Mouse (Mus musculus): ENCODE measurements around the gene Cd300lg. TPM values are rescaled to one million over a fixed set of nuclear protein-coding genes. Genes with fewer than 3 reads are reported as not detected.

The Cd300lg gene
- total RNA-seq, 2 experiments from 2014 or later: 1.1 to 1.3 TPM

DNA sequence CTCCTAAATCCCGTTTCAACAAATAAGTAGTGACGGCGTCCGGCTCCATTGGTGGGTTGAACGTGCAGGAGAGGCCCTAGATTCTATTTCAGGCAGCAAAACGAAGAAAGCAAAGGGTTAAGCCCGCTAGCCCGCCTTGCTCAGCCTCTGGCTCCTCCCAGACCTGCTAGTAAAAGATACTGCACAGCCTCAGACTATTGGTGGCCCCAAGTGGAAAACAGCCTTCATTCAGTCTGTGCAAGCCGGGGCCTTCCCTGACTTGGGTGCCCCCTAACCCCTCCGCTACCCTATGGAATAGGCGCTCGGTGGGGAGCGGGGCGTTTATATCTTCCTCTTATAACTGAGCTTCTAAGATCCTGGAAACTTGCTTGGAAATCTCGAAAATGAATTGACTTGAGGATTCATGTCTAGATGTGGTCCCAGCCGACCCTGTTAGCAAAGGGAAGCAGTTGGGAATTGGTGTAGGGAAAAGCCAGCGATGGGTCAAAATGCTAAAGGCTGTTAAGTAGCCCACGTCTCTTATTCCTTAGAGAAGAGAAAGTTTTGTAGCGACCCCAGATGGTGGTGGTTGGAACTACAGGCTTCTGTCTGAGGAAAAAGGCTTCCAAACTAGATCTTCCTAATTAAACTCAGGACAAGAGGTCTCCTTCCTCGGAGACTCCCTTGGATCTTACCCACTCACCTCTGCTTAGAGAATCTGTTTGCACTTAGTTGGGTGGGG is 47.9 kb downstream of the Cd300lg start:
- ATAC-seq (replicated peaks; ENCODE audit: poor library complexity): peak; percentile 77

DNA sequence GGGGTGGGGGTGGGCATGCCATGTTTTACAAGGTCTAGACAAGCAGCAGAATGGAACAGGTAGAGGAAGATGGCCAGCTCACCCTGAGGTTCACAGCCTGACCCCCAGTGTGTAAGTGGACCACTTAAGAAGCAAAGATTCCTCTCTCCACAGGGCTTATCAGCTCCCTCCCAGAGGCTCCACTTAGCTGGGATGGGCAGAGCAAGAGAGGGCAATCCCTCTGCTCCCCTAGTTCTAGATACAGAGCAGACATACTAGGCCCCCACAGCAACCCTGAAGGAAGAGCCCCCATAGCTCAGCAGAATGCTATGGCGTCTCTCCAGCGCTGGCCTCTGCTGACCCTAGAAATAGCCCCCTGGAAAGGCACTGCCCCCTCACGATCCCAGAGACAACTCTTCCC is 54.4 kb downstream of the Cd300lg start:
- no peak for ATAC-seq (replicated peaks; ENCODE audit: poor library complexity)

DNA sequence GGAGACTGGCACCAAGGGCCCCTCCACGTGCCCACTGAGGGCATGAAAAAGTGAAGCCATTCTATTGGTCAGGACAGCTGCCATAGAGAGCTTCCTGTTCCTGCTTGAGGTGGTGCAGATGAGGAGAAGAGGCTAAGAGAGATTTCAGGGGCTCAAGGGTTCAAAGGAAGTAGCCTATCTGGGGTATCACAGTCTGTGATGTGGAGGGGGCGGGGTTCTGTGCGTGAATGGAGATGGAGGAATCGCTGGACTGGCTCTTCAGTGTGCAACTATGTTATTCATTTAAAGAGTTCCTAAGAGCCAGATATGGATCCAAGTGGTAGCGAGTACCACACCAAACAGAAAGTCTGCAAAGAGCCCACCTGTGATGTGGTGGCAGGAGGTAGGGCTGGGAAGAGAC is 55.1 kb downstream of the Cd300lg start:
- no peak for ATAC-seq (replicated peaks; ENCODE audit: poor library complexity)

DNA sequence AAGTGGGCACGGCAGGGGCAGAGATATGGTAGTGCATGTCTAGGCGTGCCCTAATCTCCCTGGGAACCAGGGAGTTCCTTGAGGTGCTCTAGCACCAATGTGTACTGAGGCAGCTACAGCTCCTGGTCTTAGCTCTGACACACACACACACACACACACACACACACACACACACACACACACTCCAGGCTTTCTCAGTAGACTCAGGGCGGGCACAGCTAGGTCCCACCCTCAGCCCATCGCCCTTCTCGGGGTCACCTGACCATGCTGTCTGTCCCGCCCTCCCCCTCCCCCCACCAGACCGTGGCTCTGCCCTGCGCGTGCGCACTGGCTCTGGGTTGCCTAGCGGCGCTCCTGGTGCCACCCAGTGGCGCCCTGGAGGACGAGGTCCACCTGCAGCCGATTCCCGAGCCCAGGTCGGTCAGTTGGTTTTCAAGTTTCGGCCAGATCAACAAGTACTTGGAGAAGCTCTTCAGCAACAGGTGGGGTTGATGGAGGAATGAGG is 55.6 kb downstream of the Cd300lg start:
- peak; percentile 82 for ATAC-seq (replicated peaks; ENCODE audit: poor library complexity)

DNA sequence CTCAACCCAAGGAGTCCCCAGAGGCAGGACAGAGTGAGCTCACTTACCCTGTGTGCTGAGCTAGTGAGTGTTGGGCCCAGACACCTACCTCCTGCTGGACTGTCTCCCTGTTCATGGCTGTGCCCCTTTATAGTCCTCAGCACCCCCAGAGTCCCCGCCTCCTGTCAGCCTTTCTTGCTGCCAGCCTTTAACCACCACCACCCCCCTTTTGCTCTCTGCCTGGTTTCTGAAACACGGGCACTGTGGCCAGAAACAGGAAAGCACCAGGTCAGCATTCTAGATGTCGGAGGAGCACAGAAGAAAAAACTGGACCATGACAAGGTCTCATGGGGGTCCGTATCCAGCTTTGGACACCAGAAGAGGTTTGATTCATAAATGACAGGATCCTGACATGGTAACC is 59.9 kb downstream of the Cd300lg start, which contains the start of gene Ppy:
Ppy (minus strand) TSS at position 101 of the 400 bp plus-strand sequence.
- no peak for ATAC-seq (replicated peaks; ENCODE audit: poor library complexity)

DNA sequence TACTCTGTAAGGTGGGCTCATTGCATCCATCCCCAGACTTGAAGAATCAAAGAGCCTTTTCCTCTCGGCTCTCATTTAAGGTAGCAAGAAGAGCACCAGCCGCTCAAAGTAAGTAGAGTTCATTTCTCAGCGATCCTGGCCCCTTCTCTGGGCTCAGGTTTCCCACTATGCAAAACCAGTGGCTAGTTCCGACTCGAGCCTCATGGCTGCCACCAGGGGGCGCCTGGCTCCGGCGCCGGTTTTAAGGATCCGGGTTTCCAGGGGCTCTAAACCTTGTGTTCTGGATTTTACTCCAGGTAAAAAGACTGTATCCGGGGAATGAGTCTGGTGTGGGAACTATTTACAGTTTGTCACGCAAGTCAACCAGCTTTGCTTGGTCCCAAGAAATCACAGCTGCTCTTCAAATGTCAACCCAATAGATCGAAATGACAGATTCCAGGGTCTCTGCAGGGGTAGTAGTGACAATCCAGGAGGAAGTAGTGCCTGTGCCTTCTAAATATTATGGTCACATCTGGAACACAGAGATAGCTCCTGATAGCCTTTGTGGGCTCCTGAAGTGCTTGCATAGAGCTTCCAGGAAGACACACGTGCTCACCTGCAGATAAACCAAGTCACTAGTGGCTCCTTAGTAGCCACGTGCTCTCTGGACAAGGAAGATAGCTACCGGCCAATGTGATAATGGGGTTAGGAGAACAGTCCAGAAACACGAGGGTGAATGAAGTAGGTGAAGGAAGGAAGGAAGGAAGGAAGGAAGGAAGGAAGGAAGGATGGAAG is 61.4 kb downstream of the Cd300lg start:
- ATAC-seq (replicated peaks; ENCODE audit: poor library complexity): peak; percentile 65

Other genes with a start within 250 kb of the Cd300lg start
- not detected in 2 replicates for gene Meox1, start 147.1 kb upstream of the Cd300lg start, total RNA-seq (2015)
- not detected in 2 replicates for gene Meox1, start 147.1 kb upstream of the Cd300lg start, total RNA-seq (2017)
- gene Sost, start 74.5 kb upstream of the Cd300lg start, total RNA-seq (2015): not detected in 2 replicates
- not detected in 2 replicates for gene Sost, start 74.5 kb upstream of the Cd300lg start, total RNA-seq (2017)
- not detected in 2 replicates for gene Cfap97d1, start 57.2 kb upstream of the Cd300lg start, total RNA-seq (2015)
- gene Cfap97d1, start 57.2 kb upstream of the Cd300lg start, total RNA-seq (2017): not detected in 2 replicates
- 3.4 and 4.7 TPM in 2 replicates for gene Dusp3, start 54.5 kb upstream of the Cd300lg start, total RNA-seq (2015)
- 1.4 and 4.1 TPM in 2 replicates for gene Dusp3, start 54.5 kb upstream of the Cd300lg start, total RNA-seq (2017)
- gene Mpp3, start 13.0 kb upstream of the Cd300lg start, total RNA-seq (2015): not detected in 2 replicates
- gene Mpp3, start 13.0 kb upstream of the Cd300lg start, total RNA-seq (2017): not detected in 2 replicates
- gene Mpp2, start 47.0 kb downstream of the Cd300lg start, total RNA-seq (2015): 0.22 and 0.24 TPM in 2 replicates
- gene Mpp2, start 47.0 kb downstream of the Cd300lg start, total RNA-seq (2017): 0.08 and 0.71 TPM in 2 replicates
- not detected in 2 replicates for gene Ppy, start 59.8 kb downstream of the Cd300lg start, total RNA-seq (2015)
- gene Ppy, start 59.8 kb downstream of the Cd300lg start, total RNA-seq (2017): not detected in 2 replicates
- not detected in 2 replicates for gene Pyy, start 66.3 kb downstream of the Cd300lg start, total RNA-seq (2015)
- gene Pyy, start 66.3 kb downstream of the Cd300lg start, total RNA-seq (2017): not detected in 2 replicates
- 0.29 and 0.39 TPM in 2 replicates for gene Nags, start 104.0 kb downstream of the Cd300lg start, total RNA-seq (2015)
- 0.20 TPM in 1 of 2 replicates, not detected in the other for gene Nags, start 104.0 kb downstream of the Cd300lg start, total RNA-seq (2017)
- 8.1 and 11.5 TPM in 2 replicates for gene Tmem101, start 114.9 kb downstream of the Cd300lg start, total RNA-seq (2015)
- gene Tmem101, start 114.9 kb downstream of the Cd300lg start, total RNA-seq (2017): 14.9 and 17.5 TPM in 2 replicates
- 127 and 133 TPM in 2 replicates for gene Lsm12, start 143.8 kb downstream of the Cd300lg start, total RNA-seq (2015)
- 67.8 and 79.1 TPM in 2 replicates for gene Lsm12, start 143.8 kb downstream of the Cd300lg start, total RNA-seq (2017)
- 106 and 144 TPM in 2 replicates for gene G6pc3, start 148.1 kb downstream of the Cd300lg start, total RNA-seq (2015)
- gene G6pc3, start 148.1 kb downstream of the Cd300lg start, total RNA-seq (2017): 61.8 and 65.0 TPM in 2 replicates
- gene Hdac5, start 188.7 kb downstream of the Cd300lg start, total RNA-seq (2015): 18.6 and 20.6 TPM in 2 replicates
- gene Hdac5, start 188.7 kb downstream of the Cd300lg start, total RNA-seq (2017): 18.7 and 22.1 TPM in 2 replicates
- gene BC030867, start 207.4 kb downstream of the Cd300lg start, total RNA-seq (2015): 20.7 and 21.1 TPM in 2 replicates
- gene BC030867, start 207.4 kb downstream of the Cd300lg start, total RNA-seq (2017): 5.9 and 6.7 TPM in 2 replicates
- 1.5 and 2.0 TPM in 2 replicates for gene Asb16, start 227.2 kb downstream of the Cd300lg start, total RNA-seq (2015)
- gene Asb16, start 227.2 kb downstream of the Cd300lg start, total RNA-seq (2017): 0.54 and 0.58 TPM in 2 replicates
- gene Tmub2, start 243.4 kb downstream of the Cd300lg start, total RNA-seq (2015): 15.3 and 16.3 TPM in 2 replicates
- gene Tmub2, start 243.4 kb downstream of the Cd300lg start, total RNA-seq (2017): 21.4 and 24.8 TPM in 2 replicates

Data from megakaryocyte progenitor cell, adult 5-6 weeks (primary cell).